In genomic region chr2:164142021-164142420, GRCm38 (mm10) we compare ENCODE assay signal across 10 mouse cellular contexts. TPM values are rescaled to one million over a fixed set of nuclear protein-coding genes. Genes with fewer than 3 reads are reported as not detected.
A peak's percentile ranks its signal among the peaks of the same experiment; 100 is the strongest.
DNase-seq lines count a peak whose midpoint lies in the region; ATAC-seq and TF ChIP-seq lines count a peak whose summit lies in the region.
"Had no signal": no experiment of that assay in that cellular context is flagged by ENCODE, and none has a peak within 500 bp of the region (broad histone marks: within the 10 kb centered on the region; RNA-seq: fewer than 3 reads in every experiment).

No protein-coding gene starts in this region.

- no peak for TF ChIP-seq CTCF in midbrain, postnatal 0 days (IDR thresholded peaks at IDR 0.05)

- H3K36me3 ChIP-seq in midbrain, postnatal 0 days (ENCODE audit: insufficient read depth, low read length) = no peaks in the 10 kb centered on the region
- peaks cover 17% of the 10 kb centered on the region for H3K36me3 ChIP-seq in midbrain, embryonic 10.5 days
- no peaks in the 10 kb centered on the region; the same call in 1 of the 2 replicates for H3K36me3 ChIP-seq in stomach, embryonic 14.5 days (ENCODE audit: control insufficient read depth, insufficient read depth, low read length)
- H3K36me3 ChIP-seq in kidney, embryonic 14.5 days (ENCODE audit: control insufficient read depth, insufficient read depth, low read length) = no peaks in the 10 kb centered on the region; the same call in 1 of the 2 replicates

- peaks cover 6% of the 10 kb centered on the region; the same call in 1 of the 2 replicates for H3K4me1 ChIP-seq in midbrain, postnatal 0 days (ENCODE audit: insufficient read depth, low read length)
- peaks cover 3% of the 10 kb centered on the region; the same call in 1 of the 2 replicates for H3K4me1 ChIP-seq in midbrain, embryonic 10.5 days
- H3K4me1 ChIP-seq in stomach, embryonic 14.5 days (ENCODE audit: control insufficient read depth, insufficient read depth, low read length) = 0 out of 2 replicates have a peak, but pooled peaks cover 6% of the 10 kb centered on the region
- H3K4me1 ChIP-seq in kidney, embryonic 14.5 days (ENCODE audit: control insufficient read depth, insufficient read depth, low read length) = peaks cover 14% of the 10 kb centered on the region; the same call in 1 of the 2 replicates

- no peaks in the 10 kb centered on the region for H3K27me3 ChIP-seq in midbrain, postnatal 0 days (ENCODE audit: insufficient read depth, low read length)
- H3K27me3 ChIP-seq in midbrain, embryonic 10.5 days (ENCODE audit: low read depth, poor library complexity, severe bottlenecking) = no peaks in the 10 kb centered on the region
- H3K27me3 ChIP-seq in stomach, embryonic 14.5 days (ENCODE audit: control insufficient read depth, insufficient read depth, low read length) = no peaks in the 10 kb centered on the region
- H3K27me3 ChIP-seq in kidney, embryonic 14.5 days (ENCODE audit: control insufficient read depth, insufficient read depth, low read length) = no peaks in the 10 kb centered on the region

- no peak overlapping the region for H3K9ac ChIP-seq in midbrain, postnatal 0 days (replicated peaks; ENCODE audit: low read length, poor library complexity, severe bottlenecking)
- no peak overlapping the region for H3K9ac ChIP-seq in stomach, embryonic 14.5 days (replicated peaks; ENCODE audit: low read depth, low read length)
- no peak overlapping the region for H3K9ac ChIP-seq in kidney, embryonic 14.5 days (ENCODE audit: low read depth, low read length)

- H3K4me3 ChIP-seq in midbrain, postnatal 0 days (ENCODE audit: low read depth, low read length) = no peak overlapping the region
- no peak overlapping the region for H3K4me3 ChIP-seq in midbrain, embryonic 10.5 days
- H3K4me3 ChIP-seq in stomach, embryonic 14.5 days (ENCODE audit: low read depth, low read length) = no peak overlapping the region
- H3K4me3 ChIP-seq in kidney, embryonic 14.5 days (ENCODE audit: low read length) = no peak overlapping the region

- no peak for ATAC-seq in midbrain, postnatal 0 days (ENCODE audit: low FRiP score)
- no peak for ATAC-seq in stomach, embryonic 14.5 days (ENCODE audit: insufficient number of reproducible peaks, insufficient read depth, low FRiP score, low read depth)
- ATAC-seq in kidney, embryonic 14.5 days (ENCODE audit: low FRiP score, low TSS enrichment) = no peak

- no peak overlapping the region for H3K4me2 ChIP-seq in midbrain, postnatal 0 days (ENCODE audit: low read depth, low read length, poor library complexity, severe bottlenecking)
- no peak overlapping the region for H3K4me2 ChIP-seq in stomach, embryonic 14.5 days (replicated peaks; ENCODE audit: low read depth, low read length)
- no peak overlapping the region for H3K4me2 ChIP-seq in kidney, embryonic 14.5 days (replicated peaks; ENCODE audit: low read depth, low read length)

- peak; percentile 45 for DNase-seq in adrenal gland, adult 2 months
- no peak for DNase-seq in adrenal gland, postnatal 4 days (ENCODE audit: low spot score in 2 of 2)
- DNase-seq in midbrain, postnatal 0 days (ENCODE audit: low spot score) = peak; percentile 31
- no peak for DNase-seq in midbrain, embryonic 10.5 days (ENCODE audit: low spot score)
- DNase-seq in left cerebral cortex, adult 11 months (ENCODE audit: low spot score) = peak; percentile 42
- DNase-seq in spleen, postnatal 36 days (ENCODE audit: low spot score in 2 of 2) = no peak

- no peaks in the 10 kb centered on the region for H3K9me3 ChIP-seq in midbrain, postnatal 0 days (ENCODE audit: low read length)
- H3K9me3 ChIP-seq in midbrain, embryonic 10.5 days (replicated peaks) = no peaks in the 10 kb centered on the region
- H3K9me3 ChIP-seq in stomach, embryonic 14.5 days (ENCODE audit: control insufficient read depth, low read depth, low read length) = no peaks in the 10 kb centered on the region
- no peaks in the 10 kb centered on the region for H3K9me3 ChIP-seq in kidney, embryonic 14.5 days (ENCODE audit: control insufficient read depth, low read length)

- 59% methylated on average over 10 of the region's 10 CpGs for WGBS in midbrain, postnatal 0 days
- 83% methylated on average over 10 of the region's 10 CpGs for WGBS in midbrain, embryonic 10.5 days
- WGBS in stomach, embryonic 14.5 days = 65% methylated on average over 10 of the region's 10 CpGs
- 75% methylated on average over 10 of the region's 10 CpGs for WGBS in kidney, embryonic 14.5 days

- 0 out of 2 replicates have a peak overlapping the region, but pooled peaks have one; percentile 0 for H3K27ac ChIP-seq in midbrain, postnatal 0 days (ENCODE audit: low read depth, low read length)
- no peak overlapping the region for H3K27ac ChIP-seq in midbrain, embryonic 10.5 days (replicated peaks)
- H3K27ac ChIP-seq in stomach, embryonic 14.5 days (ENCODE audit: low read length) = 0 out of 2 replicates have a peak overlapping the region, but pooled peaks have one; percentile 6
- no peak overlapping the region for H3K27ac ChIP-seq in kidney, embryonic 14.5 days (ENCODE audit: low read depth, low read length)

RNA-seq across cellular contexts. Expression of gene Kcns1, which starts 28.9 kb away (rescaled TPM):
- total RNA-seq in adrenal gland, adult 2 months (2021) = not detected
- not detected in 2 replicates for polyA plus RNA-seq in adrenal gland, adult 2 months (2012; rRNA removed)
- under 1 TPM; 0.20 to 0.40 TPM for total RNA-seq in adrenal gland, postnatal 4 days (2021)
- 10.1 and 15.6 TPM in 2 replicates for total RNA-seq in midbrain, postnatal 0 days (2014; rRNA removed)
- 3.8 and 4.3 TPM in 2 replicates for polyA plus RNA-seq in midbrain, postnatal 0 days (2015; fragmentation: Nextera tagmentation; extraction: Ambion mirVana)
- 0.06 TPM in 1 of 2 replicates, not detected in the other for polyA plus RNA-seq in midbrain, embryonic 10.5 days (2016; fragmentation: Nextera tagmentation; extraction: Ambion mirVana)
- polyA plus RNA-seq in stomach, embryonic 14.5 days (2014; fragmentation: Nextera tagmentation; extraction: Ambion mirVana) = 0.14 and 0.15 TPM in 2 replicates
- polyA plus RNA-seq in kidney, embryonic 14.5 days (2014; fragmentation: Nextera tagmentation; extraction: Ambion mirVana) = 0.16 TPM in 1 of 2 replicates, not detected in the other
- total RNA-seq: adrenal gland, adult 18-20 months had no signal

RNA-seq across cellular contexts. Expression of gene Wfdc5, which starts 40.5 kb away (rescaled TPM):
- not detected for total RNA-seq in adrenal gland, adult 2 months (2021)
- not detected in 2 replicates for polyA plus RNA-seq in adrenal gland, adult 2 months (2012; rRNA removed)
- total RNA-seq in adrenal gland, postnatal 4 days (2021) = not detected
- not detected in 2 replicates for total RNA-seq in midbrain, postnatal 0 days (2014; rRNA removed)
- not detected in 2 replicates for polyA plus RNA-seq in midbrain, postnatal 0 days (2015; fragmentation: Nextera tagmentation; extraction: Ambion mirVana)
- polyA plus RNA-seq in midbrain, embryonic 10.5 days (2016; fragmentation: Nextera tagmentation; extraction: Ambion mirVana) = not detected in 2 replicates
- polyA plus RNA-seq in stomach, embryonic 14.5 days (2014; fragmentation: Nextera tagmentation; extraction: Ambion mirVana) = not detected in 2 replicates
- not detected in 2 replicates for polyA plus RNA-seq in kidney, embryonic 14.5 days (2014; fragmentation: Nextera tagmentation; extraction: Ambion mirVana)
- total RNA-seq: adrenal gland, adult 18-20 months had no signal
- polyA plus RNA-seq: neural tube, embryonic 14.5 days had no signal

RNA-seq across cellular contexts. Expression of gene Wfdc12, which starts 48.4 kb away (rescaled TPM):
- total RNA-seq in adrenal gland, adult 2 months (2021) = 10 to 100 TPM in 1 of 2 experiments, not detected in 1; 10.5 TPM
- 0.39 and 2.3 TPM in 2 replicates for polyA plus RNA-seq in adrenal gland, adult 2 months (2012; rRNA removed)
- total RNA-seq in adrenal gland, postnatal 4 days (2021) = not detected
- not detected in 2 replicates for total RNA-seq in midbrain, postnatal 0 days (2014; rRNA removed)
- not detected in 2 replicates for polyA plus RNA-seq in midbrain, postnatal 0 days (2015; fragmentation: Nextera tagmentation; extraction: Ambion mirVana)
- polyA plus RNA-seq in midbrain, embryonic 10.5 days (2016; fragmentation: Nextera tagmentation; extraction: Ambion mirVana) = not detected in 2 replicates
- polyA plus RNA-seq in stomach, embryonic 14.5 days (2014; fragmentation: Nextera tagmentation; extraction: Ambion mirVana) = not detected in 2 replicates
- polyA plus RNA-seq in kidney, embryonic 14.5 days (2014; fragmentation: Nextera tagmentation; extraction: Ambion mirVana) = not detected in 2 replicates
- polyA plus RNA-seq: neural tube, embryonic 14.5 days had no signal

RNA-seq across cellular contexts. Expression of gene Wfdc15a, which starts 57.9 kb away (rescaled TPM):
- not detected for total RNA-seq in adrenal gland, adult 2 months (2021)
- not detected in 2 replicates for polyA plus RNA-seq in adrenal gland, adult 2 months (2012; rRNA removed)
- not detected for total RNA-seq in adrenal gland, postnatal 4 days (2021)
- total RNA-seq in midbrain, postnatal 0 days (2014; rRNA removed) = not detected in 2 replicates
- polyA plus RNA-seq in midbrain, postnatal 0 days (2015; fragmentation: Nextera tagmentation; extraction: Ambion mirVana) = not detected in 2 replicates
- polyA plus RNA-seq in midbrain, embryonic 10.5 days (2016; fragmentation: Nextera tagmentation; extraction: Ambion mirVana) = not detected in 2 replicates
- not detected in 2 replicates for polyA plus RNA-seq in stomach, embryonic 14.5 days (2014; fragmentation: Nextera tagmentation; extraction: Ambion mirVana)
- not detected in 2 replicates for polyA plus RNA-seq in kidney, embryonic 14.5 days (2014; fragmentation: Nextera tagmentation; extraction: Ambion mirVana)
- total RNA-seq: adrenal gland, adult 18-20 months had no signal
- polyA plus RNA-seq: neural tube, embryonic 14.5 days had no signal

Comparison
In these comparisons a context has a peak if more than half of its experiments do, and no peak if none do; other contexts are left out.
1. DNase-seq: peak in adrenal gland, adult 2 months (single experiment), midbrain, postnatal 0 days (single experiment) and left cerebral cortex, adult 11 months (single experiment); none in adrenal gland, postnatal 4 days (0 of 2), midbrain, embryonic 10.5 days (single experiment) and spleen, postnatal 36 days (0 of 2).
2. H3K27ac ChIP-seq: peak in midbrain, postnatal 0 days (single experiment) and stomach, embryonic 14.5 days (single experiment); none in midbrain, embryonic 10.5 days (single experiment) and kidney, embryonic 14.5 days (single experiment).